Mouse (Mus musculus) cerebellum, adult 11-12 months (tissue): ENCODE measurements at regions not wholly inside any gene's neighbourhood (a gene's known extent, or its start where the extent isn't known, plus 50 kb on each side); places are given as distances from the start of the nearest gene placed in this dataset.

Experiments used
- DNase-seq: peaks from one replicate; pipeline ENCODE4 v3.0.0; 2022

DNA sequence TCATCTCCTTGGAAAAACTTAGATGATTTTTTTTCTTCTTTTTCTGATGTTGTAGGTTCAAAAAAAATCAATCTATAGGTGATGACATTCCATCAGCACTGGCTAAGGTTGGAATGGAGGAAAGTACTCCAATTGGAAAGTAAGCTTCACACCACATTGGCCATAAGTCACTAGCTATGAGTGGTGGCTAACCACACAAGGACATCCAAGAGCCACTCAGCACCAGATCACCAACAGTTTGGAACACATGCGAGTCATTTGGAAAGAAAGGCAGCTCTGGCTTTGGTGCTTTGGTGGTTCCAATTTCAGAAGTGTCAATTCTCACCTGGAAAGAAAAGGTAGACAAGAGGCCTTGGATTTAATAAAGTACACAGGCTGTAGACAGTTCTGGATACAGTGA lies 442.5 kb upstream of the Sel1l start:
- DNase-seq: no peak

DNA sequence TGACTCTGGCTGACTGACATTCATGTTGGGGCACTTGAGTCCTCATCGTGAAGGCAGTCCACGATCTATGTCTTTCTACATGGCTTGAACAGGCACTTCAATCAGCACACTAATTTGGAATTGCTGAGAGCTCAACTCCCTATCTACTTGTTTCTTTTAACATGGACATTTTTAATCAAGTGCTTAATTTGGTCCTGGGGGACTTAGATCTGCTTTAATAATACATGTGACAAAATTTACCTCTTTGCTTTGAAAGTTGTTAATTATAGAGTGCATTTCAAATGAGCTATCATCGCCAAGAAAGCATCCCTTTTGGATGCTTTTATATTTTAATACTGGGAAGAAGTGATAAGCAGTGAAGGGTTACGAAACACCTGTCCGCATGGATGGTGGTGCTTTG lies 436.6 kb upstream of the Sel1l start:
- DNase-seq: no peak

DNA sequence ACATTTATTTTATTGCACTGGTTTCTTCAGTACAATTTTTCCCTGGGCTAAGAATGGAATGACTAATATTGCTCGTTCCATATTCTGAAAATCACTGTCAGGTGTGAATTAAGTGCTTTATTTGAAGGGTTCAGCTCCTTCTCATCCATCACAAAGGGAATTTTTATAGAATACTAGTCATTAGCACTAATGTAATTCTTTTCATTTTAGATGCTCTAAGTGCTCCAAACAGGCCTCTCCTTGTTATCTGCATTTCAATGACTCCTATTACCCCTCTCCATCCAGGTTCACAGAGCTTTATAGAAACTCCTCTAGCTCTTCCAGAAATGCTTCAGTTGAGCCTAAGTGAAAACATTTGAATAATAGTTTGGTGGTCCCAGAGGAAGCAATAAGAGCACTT lies 431.5 kb upstream of the Sel1l start:
- no peak for DNase-seq

DNA sequence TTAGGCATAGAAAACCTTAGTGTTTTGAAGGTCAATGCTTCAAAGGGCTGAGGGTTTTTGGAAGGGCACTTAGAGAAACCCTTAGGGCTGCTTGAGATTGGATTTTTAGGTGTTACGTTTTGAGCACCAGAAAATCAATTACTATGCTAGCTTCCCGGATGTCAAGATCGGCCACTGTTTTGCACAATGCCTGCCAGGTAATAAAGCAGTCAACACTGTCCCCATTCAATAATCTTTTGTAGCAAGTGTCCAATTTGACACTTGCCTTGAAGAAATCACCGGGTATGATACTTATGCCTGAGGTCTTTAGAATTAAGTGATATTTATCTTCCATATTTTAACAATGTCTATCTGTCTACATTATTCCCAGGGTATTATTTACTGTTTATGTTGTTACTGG lies 403.0 kb upstream of the Sel1l start:
- DNase-seq: no peak

DNA sequence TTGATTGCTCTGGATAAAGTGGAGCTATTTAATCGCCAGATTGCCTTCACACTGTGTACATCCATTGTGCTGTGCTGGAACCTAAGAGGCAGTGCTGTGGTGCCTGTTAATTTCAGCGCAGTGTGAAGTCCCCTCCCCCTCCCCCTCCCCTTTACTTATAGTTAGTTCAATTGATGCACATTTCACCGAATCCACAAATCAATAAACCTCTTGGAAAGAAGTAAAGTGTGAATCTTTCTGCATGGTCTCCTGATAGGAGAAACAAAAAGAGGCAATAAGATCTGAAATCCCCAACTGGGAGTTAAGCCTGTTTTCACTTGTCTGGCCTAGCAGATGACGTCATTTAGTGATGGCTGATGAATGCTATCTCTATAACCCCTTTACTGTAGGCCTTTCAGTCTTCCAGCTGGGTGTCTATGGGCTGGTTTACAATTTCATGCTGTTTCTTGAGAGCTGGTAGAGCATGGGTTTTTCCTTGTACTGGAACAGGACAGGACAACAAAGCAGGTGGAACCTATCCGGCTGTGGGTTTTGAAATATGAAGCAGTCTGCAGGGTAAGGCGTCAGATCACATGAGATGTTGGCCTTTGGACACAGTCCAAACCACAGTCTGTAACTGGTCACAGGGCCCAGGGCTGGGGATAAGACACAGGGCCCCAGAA lies 398.0 kb upstream of the Sel1l start:
- DNase-seq: no peak

DNA sequence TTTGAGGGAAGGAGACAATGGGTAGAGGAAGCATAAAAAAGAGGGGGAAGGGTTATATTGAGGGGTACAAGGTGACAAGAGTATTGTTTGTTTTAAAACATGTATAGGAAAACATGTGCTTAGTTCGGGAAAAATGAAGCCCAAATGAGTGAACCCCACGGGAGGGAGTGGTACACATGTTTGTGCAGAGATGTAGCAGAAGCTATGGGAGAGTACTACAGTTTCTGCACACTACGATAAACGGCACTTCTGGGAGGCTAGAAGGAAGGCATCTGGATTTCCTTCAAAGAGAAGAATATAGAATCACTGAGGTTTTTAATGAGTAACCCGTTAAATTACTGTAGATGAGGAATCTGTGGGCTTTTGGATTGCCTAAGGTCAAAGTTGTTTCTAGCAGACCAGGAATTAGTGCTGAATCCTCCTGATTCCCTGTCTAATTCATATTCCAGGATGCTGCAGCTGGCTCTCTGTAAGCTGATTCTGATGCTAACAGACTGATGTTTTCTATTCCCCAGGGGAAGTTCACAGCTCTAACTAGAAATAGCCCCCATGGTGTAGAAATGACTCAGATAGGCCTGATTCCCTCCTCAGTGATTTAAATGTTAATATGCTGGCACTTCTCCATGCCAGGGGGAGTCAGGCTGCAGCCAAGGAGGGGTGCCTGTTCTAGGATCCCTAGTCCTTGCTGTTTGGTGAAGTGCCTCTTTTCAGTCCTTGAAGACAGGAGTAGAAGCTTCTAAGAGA lies 391.2 kb upstream of the Sel1l start:
- DNase-seq: no peak

DNA sequence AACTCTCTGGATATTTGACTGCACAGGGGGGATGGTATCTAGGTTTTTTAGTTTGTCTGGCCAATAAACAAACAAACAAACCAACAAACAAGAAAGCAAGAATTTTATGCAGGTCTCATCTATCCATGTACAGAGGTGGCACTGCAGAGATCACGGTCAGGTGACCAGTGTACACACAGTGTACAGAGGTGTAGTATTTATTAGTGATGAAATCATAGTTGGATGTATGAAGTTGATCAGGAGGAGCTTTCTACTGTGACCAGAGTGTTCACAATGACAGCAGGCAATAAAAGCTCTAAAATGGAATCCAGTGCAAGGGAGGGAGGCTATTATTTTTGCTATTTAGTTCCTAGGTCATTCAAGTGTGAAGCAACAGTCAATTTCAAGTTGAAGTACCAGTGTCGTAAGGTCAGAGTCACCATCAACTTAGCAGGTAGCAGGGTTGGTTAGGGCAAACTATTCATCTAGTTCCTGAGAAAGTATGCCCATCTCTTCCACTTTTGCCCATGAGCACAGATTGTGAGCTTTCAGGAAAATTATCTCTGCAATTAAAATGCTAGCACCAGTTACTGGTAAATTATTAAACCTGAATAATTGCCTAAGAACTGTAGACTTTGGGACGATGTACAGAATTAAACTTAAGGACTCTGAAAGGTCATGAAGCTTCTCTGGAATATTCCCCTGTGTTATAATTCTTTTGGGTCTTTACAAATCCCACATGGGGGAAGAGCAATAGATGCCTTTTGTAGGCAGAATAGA lies 384.9 kb upstream of the Sel1l start:
- no peak for DNase-seq

DNA sequence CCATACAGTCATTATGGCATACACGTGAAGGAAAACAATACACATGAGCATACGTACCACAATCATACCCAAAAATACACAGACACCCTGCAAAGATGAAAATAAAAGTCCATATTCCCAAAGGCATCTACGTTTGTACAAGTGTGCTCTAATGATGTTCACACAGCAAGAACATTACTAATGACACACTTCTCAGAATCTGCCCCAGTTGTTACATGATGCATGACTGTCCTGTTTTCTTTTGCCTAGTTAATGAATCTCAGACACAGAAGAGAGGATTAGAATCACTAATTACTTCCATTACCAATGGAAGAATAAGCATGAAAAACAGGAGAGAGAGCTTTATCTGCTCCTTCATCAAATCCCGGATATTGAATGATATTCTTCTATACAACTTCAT lies 379.6 kb upstream of the Sel1l start:
- no peak for DNase-seq

DNA sequence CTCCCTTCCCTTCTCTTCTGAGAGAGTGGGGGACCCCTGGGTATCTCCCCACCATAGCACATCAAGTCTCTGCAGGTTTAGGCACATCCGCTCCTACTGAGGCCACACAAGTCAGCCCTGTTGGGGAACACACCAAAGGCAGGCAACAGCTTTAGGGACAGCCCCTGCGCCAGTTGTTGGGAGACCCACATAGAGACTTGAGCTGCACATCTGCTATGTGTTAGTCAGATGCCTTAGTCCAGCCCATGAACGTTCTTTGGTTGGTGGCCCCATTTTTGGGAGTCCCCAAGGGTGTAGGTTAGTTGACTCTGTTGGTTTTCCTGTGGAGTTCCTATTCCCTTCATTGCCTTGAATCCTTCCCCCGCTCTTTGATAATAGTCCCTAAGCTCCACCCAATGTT lies 354.4 kb upstream of the Sel1l start:
- no peak for DNase-seq

DNA sequence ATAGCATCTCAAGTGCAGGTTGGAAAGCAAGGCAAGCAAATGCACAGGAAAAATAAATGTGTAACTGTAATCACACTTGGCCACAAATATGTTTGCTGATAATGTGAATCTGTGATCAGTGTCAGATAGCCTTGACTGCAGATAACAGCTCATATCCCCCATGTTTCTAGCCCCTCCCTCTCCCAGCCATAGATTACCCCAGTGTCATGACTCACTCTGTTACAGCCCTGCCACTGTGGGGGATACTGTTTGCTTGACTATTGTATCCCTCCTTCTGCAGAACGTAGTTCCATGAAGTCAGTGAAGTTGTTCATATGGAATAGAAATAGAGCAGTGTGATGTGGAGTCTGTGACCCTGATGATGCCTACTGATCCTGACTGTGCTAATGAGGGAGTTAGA lies 351.6 kb upstream of the Sel1l start:
- DNase-seq: no peak

DNA sequence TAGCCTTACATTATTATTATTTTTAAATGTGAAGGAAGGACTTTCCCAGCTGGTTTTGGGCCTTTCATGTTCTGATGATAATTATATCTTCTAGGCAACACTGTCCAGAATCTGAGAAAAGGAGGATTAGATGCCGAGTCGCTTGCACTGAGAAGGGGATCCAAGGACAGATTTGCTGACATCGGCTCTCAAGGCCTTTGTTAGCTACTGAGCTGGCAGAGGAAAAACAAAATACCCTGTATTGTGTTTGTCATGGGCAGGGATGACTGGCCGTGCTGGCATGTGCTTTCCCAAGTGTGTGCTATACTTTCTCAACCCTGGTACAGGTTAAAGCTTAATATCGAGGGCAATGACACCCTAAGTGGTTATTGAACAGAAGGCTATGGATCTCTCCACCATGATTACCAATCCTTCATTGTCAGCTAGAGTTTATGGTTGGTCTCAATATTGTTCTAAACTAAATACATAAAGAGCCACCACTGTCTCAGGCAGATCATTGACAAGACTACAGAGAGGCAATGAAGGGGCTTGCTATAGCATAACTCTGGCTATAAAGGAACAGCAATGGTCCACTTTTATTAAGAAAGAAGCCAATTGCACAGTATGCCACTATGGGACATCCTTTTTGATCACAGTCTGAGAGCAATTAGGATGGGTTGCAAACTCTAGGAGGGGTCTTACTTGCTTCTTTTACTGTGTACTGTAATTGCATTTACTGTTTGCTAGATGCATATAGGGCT lies 350.0 kb upstream of the Sel1l start:
- no peak for DNase-seq

DNA sequence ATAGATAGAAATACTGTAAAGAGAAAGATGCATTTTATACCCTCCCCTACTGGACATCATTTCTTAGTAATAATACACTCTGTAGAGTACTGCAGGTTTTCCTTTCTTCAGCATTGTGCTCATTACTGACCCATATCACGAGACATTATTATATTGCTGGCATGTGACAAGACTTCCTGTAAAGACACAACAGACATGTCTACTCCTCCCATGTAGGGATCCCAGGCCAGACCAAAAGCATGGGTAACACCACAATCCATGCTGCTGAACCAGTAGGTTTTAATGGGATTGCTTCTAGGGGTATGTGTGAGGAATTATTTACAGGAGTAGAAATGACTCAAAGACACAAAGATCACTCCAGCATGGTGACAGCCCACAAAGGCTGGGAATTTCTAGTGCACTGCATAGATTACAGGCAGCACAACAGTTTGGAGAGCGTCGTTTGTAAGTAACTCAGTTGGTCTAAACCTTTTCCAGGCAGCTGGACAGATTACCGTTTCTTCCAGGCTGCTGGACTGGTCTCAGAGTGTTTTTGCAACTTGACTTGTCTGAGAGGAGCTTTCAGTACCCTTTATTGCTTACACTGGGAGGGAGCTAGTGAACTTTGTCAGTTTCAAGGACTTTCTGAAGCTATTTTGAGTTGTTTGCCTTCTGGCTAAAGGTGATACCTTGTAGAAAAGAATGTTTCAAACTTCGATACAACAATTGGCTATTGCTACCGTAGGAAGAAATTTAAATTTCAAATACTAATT lies 345.2 kb upstream of the Sel1l start:
- DNase-seq: no peak

DNA sequence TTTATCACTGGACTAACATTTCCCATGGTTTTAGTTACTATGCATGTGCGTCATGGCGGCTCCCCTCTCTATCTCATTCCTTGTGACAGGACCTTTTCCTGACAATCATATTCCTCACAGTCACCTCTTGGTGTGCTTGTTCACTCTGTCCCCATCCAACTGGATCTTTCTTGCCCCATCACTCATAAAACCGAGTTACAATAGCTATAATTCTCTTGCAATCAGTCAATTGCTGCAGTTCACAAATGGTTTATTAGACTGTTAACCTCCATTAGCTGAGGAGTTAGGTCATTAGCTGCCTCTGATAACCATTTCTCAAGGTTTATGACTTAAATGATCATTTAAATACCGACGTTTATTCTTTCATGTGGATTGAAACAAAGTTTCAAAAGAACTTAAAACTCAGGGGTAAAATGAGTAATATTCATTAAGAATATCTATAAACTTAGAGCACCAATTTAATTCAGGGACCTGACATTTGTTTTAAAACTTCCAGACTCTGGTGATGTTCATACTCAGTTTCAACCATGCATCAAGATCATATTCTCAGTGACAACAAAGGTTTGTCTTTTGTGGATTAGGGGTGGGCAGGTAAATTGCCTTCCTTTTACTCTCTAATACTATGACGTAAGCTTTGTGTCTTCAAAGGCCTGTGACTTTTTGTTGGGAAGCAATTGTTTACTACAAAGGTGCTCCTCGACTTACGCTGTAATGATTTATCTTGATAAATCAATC lies 344.4 kb upstream of the Sel1l start:
- no peak for DNase-seq

DNA sequence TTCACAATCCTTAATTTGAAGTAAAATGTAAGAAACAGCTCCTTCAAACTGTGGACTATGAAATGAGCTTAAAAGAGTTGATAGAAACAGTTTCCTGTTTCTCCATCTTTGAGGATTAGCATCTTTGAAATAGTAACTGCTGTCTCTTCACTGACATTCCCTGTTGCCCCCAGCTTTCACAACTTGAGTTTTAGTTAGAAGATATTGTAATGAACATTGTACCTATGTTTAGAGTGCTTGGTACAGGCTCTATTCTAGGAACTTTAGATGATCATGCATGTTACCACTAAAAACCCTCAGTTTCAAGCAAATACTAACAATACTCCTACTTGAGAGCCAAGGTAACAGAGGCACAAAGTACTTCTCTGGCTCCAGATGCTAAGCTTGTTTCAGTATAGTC lies 340.1 kb upstream of the Sel1l start:
- DNase-seq: no peak

DNA sequence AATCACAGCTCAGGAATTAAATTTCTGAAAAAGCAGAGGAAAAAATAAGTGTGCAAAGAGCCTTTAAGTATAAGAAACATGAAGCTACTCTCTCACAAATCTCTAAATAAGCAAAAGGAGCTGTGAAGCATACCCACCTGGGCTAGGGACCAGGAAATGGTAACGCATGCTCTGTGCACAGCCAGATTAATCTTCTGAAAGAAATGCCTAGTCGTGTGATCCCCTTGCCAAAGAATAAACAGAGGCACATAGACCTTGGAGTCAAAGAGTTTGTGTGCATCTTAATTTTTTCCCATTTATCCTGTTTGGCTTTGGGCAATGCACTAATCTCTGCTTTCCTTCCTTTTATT lies 338.2 kb upstream of the Sel1l start:
- DNase-seq: no peak

DNA sequence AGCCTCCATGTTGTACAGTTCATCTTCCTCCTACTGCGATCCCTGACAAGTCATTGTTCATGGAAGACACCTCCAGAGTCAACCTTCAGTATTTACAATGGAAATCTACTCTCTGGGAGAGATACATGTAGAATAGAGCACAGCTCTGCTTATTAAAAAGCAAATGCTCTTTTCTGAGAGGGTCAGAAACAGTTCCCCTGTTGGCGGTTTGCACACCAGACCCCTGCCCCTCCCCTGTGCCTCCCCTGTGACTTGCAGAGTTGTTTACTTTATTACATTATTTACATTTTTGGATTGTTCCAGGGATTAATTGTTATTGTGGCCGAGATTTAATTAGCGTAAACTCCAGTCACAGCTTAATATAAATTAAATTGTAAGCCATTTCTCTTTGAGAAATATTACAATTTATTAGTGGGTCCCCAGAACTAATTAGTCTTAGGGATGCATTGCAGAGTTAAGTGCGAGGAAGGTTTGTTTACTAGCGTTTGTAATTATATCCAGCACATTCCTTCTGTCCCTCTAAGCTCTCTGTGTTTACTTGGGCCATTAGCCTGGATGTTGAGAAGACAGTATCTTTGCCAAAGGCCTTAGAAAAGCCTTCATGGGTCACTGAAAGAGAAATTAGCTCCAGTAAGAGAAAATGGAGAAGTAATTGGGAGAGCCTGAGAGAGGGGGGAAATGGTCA lies 337.6 kb upstream of the Sel1l start:
- DNase-seq: no peak

DNA sequence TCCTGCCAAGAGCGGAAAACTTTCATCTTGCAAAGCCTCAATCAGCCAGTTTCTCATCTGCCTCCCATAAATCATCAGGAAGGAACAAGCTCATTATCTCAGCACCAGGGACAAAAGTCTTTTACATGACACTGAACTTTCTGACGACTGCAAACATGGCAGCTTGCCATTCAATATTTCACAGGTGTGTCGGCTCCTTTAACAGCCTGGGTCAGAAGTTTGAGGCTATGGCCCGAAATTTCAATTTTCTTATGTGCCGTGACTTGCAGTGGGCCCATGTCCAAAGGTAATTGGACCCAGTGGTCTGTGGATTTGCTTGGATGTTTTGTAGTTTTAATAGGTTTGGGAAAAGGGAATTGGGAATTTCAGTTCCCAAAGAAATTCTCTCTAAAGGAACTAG lies 330.3 kb upstream of the Sel1l start:
- no peak for DNase-seq

DNA sequence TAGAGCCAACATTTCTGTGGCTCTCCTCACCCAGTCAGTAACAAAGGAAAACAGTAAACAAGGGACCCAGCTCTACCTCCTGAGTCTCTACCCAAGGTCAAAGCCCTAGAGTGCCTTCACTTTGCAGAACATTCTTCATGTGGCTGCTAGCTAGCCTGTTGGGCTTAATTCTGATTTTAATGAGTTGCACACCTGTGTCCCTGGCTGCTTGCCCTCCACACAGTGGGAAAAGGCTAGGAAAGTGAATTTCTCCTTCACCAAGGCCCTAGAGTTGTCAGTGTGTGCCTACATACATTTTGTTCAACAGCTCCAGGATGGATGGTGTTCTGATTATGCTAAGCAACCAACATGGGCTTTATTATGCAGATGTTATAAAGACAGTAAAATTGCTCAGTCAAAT lies 307.8 kb upstream of the Sel1l start:
- DNase-seq: peak; percentile 24

DNA sequence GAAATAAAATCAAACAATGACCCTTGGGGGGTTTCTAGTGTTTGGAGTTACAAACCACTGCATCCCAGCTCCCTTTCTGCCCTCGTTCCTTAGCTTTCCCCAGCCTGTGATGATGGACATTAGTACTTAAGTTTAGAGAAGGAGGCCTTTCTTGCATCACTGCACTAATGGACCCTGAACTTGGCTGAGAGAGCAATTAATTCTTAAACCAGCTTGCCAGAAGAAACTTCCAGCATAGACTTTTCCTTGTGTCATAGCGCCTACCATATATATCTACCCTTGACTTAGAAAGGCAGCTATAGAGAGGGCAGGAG lies 303.9 kb upstream of the Sel1l start:
- no peak for DNase-seq

DNA sequence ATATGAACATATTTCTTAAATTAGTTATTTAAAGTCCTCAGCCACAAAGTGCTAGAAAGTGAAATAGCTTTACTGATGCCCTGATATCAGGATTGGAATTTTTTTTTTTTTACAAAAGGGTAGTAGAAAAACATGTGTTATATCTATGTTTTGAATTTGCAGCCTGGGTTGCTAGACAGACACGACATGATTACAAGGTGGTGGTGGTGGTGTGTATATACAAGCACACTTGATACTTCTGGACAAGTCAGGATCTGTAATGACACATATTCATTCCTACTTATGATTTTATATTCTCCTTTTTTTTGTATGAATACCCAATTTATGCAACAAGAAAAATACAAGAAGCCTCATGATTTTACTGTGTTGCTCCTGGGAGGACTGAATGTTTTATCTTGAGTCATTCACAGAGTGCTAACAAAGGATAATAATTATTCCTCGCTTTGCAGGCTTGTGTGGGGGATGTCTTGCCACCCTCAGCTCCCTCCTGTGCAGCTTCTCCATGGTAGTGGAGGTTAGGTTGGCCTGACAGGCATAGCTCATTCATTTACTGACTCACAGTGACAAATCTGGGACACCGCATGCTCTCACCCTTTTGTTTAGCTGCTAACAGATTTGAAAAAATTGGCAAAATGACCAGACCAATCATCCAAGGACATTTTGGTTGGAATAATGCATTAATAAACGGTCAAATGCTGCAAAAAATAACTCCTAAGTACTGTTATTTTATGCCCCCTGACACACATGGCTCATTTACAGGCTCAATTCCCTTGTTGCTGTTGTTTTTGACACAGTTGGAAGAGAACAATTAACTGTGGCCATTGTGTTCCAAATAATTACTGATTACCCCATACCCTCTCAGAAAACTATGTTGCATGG lies 303.3 kb upstream of the Sel1l start:
- DNase-seq: no peak

DNA sequence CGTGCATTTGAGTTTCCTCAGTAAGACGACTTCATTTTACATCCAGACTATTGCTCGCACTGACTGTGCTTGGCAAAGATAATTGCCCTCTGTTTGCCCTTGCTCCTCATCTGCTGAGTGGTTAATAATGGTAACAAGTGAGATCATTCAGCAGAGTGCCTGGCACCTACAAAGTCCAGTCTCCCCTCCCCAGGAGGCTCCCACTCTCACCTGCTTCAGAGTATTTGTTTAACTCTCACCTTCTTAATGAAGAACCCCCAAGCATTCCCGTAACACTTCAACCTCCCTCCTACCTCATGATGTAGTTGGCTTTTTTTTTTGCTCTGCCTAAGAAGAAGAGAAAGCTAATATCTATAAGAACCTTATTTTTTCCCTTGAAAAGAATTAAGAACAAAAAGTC lies 288.6 kb upstream of the Sel1l start:
- DNase-seq: no peak
